Mouse (Mus musculus) intestine, embryonic 15.5 days (tissue): ENCODE results near the gene Esp1. TPM values are rescaled to one million over a fixed set of nuclear protein-coding genes. Genes with fewer than 3 reads are reported as not detected.
"Not testable (repeated sequence)": the region's sequence is repeated elsewhere in the genome, so short reads cannot be mapped to it uniquely, and the experiment has no call there.

Experiments
- ATAC-seq: fragments of 200-750 bp; cut with Nextera tagmentation; 2 replicates; pipeline ENCODE4 v1.8.0; 2017; ENCODE audit warnings: moderate TSS enrichment, moderate library complexity
- H3K27ac ChIP-seq: fragments of 300-500 bp; sonication (generic); 2 replicates; pipeline ENCODE4 v1.5.1; 2015; ENCODE audit warnings: mild to moderate bottlenecking, inconsistent platforms
- H3K27me3 ChIP-seq: fragments of 300-500 bp; sonication (generic); replicated peaks from 2 replicates; pipeline ENCODE4 v1.6.1; 2015; ENCODE audit warnings: inconsistent platforms
- H3K36me3 ChIP-seq: fragments of 300-500 bp; sonication (generic); 2 replicates; pipeline ENCODE4 v1.6.1; 2015; ENCODE audit warnings: inconsistent platforms
- H3K4me1 ChIP-seq: fragments of 300-500 bp; sonication (generic); replicated peaks from 2 replicates; pipeline ENCODE4 v1.6.1; 2015; ENCODE audit warnings: inconsistent platforms
- H3K4me2 ChIP-seq: fragments of 300-500 bp; sonication (generic); replicated peaks from 2 replicates; pipeline ENCODE4 v1.6.1; 2015; ENCODE audit warnings: mild to moderate bottlenecking, inconsistent platforms
- H3K4me3 ChIP-seq: fragments of 300-500 bp; sonication (generic); replicated peaks from 2 replicates; pipeline ENCODE4 v1.5.1; 2015; ENCODE audit warnings: inconsistent platforms
- H3K9ac ChIP-seq: fragments of 300-500 bp; sonication (generic); 2 replicates; pipeline ENCODE4 v1.6.1; 2015; ENCODE audit warnings: inconsistent platforms
- H3K9me3 ChIP-seq: fragments of 300-500 bp; sonication (generic); 2 replicates; pipeline ENCODE4 v1.6.1; 2016; ENCODE audit warnings: inconsistent platforms
- WGBS: fragments of 180-500 bp; shearing (Covaris S2); methylation state at CpG from one replicate; pipeline ENCODE4 v1.1.7; 2015; 5-methylcytosine and 5-hydroxymethylcytosine counted together
- polyA plus RNA-seq: library from polyadenylated mRNA; unstranded; fragments of >200 nt; fragmentation: Nextera tagmentation; extraction: Ambion mirVana; gene quantifications from 2 replicates; pipeline ENCODE4 v1.2.1, GENCODE M21; 2015

Esp1 gene
- polyA plus RNA-seq = not detected in 2 replicates

- no peak for ATAC-seq
- H3K36me3 ChIP-seq = no peaks in the 10 kb centered on the region
- H3K9ac ChIP-seq = no peak within 1 kb of the TSS
- no peaks in the 10 kb centered on the region for H3K9me3 ChIP-seq
- no peaks in the 10 kb centered on the region for H3K4me1 ChIP-seq
- H3K4me3 ChIP-seq = no peak within 1 kb of the TSS
- no peak within 1 kb of the TSS for H3K4me2 ChIP-seq
- WGBS = 89% methylated on average over 2 of the region's 2 CpGs
- no peak within 1 kb of the TSS for H3K27ac ChIP-seq
- H3K27me3 ChIP-seq = no peaks in the 10 kb centered on the region
These were observed at the start of gene Esp1 for GRCm38 (mm10) chr17:40726820-40727219. Esp1 (plus strand) TSS chr17:40727120.

- ATAC-seq = no peak
- Histone ChIP-seq H3K4me1 (no peaks in the 10 kb centered on the region), H3K27me3 (no peaks in the 10 kb centered on the region), H3K9ac (no peak overlapping the region), H3K27ac (no peak overlapping the region), H3K4me2 (no peak overlapping the region), H3K4me3 (no peak overlapping the region), H3K36me3 (no peaks in the 10 kb centered on the region), H3K9me3 (no peaks in the 10 kb centered on the region)
These were observed 10.6 kb upstream of the Esp1 start for GRCm38 (mm10) chr17:40716273-40716672.

- H3K27ac ChIP-seq, H3K9ac ChIP-seq, H3K4me1 ChIP-seq, H3K4me3 ChIP-seq, H3K36me3 ChIP-seq, H3K9me3 ChIP-seq, H3K27me3 ChIP-seq, ATAC-seq, H3K4me2 ChIP-seq: not testable (repeated sequence)
These were observed 9.9 kb upstream of the Esp1 start for GRCm38 (mm10) chr17:40717055-40717454.

GRCm38 (mm10) chr17:40731296-40731695 lies 4.4 kb downstream of the Esp1 start:
- Histone ChIP-seq H3K4me1 (no peaks in the 10 kb centered on the region), H3K27me3 (no peaks in the 10 kb centered on the region), H3K4me3 (no peak overlapping the region), H3K4me2 (no peak overlapping the region), H3K36me3 (no peaks in the 10 kb centered on the region), H3K9ac (no peak overlapping the region), H3K9me3 (no peaks in the 10 kb centered on the region), H3K27ac (no peak overlapping the region)
- no peak for ATAC-seq
- 70% methylated on average over 2 of the region's 2 CpGs for WGBS

- 49% methylated on average over 4 of the region's 4 CpGs for WGBS
- no peaks in the 10 kb centered on the region for H3K9me3 ChIP-seq
- H3K4me3 ChIP-seq = no peak overlapping the region
- no peak overlapping the region for H3K27ac ChIP-seq
- no peaks in the 10 kb centered on the region for H3K27me3 ChIP-seq
- H3K4me1 ChIP-seq = no peaks in the 10 kb centered on the region
- ATAC-seq = no peak
- H3K36me3 ChIP-seq = no peaks in the 10 kb centered on the region
- no peak overlapping the region for H3K9ac ChIP-seq
- no peak overlapping the region for H3K4me2 ChIP-seq
These were observed 4.8 kb downstream of the Esp1 start for GRCm38 (mm10) chr17:40731724-40732123.

GRCm38 (mm10) chr17:40763662-40764061 lies 36.7 kb downstream of the Esp1 start:
- no peak overlapping the region for H3K4me2 ChIP-seq
- no peak overlapping the region for H3K27ac ChIP-seq
- ATAC-seq = no peak
- no peaks in the 10 kb centered on the region for H3K4me1 ChIP-seq
- H3K9ac ChIP-seq = no peak overlapping the region
- 73% methylated on average over 4 of the region's 4 CpGs for WGBS
- no peaks in the 10 kb centered on the region for H3K27me3 ChIP-seq
- H3K36me3 ChIP-seq = no peaks in the 10 kb centered on the region
- no peaks in the 10 kb centered on the region for H3K9me3 ChIP-seq
- no peak overlapping the region for H3K4me3 ChIP-seq

- no peak overlapping the region for H3K27ac ChIP-seq
- no peak overlapping the region for H3K4me2 ChIP-seq
- H3K27me3 ChIP-seq = no peaks in the 10 kb centered on the region
- no peaks in the 10 kb centered on the region for H3K36me3 ChIP-seq
- no peaks in the 10 kb centered on the region for H3K9me3 ChIP-seq
- WGBS = 74% methylated on average over 1 of the region's 1 CpGs
- H3K4me3 ChIP-seq = no peak overlapping the region
- ATAC-seq = no peak
- H3K9ac ChIP-seq = no peak overlapping the region
- no peaks in the 10 kb centered on the region for H3K4me1 ChIP-seq
These were observed 40.2 kb downstream of the Esp1 start for GRCm38 (mm10) chr17:40767120-40767519.

Other genes with a start within 250 kb of the Esp1 start
- not detected in 2 replicates for gene Esp8, start 207.1 kb upstream of the Esp1 start, polyA plus RNA-seq
- gene Esp6, start 165.6 kb upstream of the Esp1 start, polyA plus RNA-seq = not detected in 2 replicates
- gene Esp4, start 128.5 kb upstream of the Esp1 start, polyA plus RNA-seq = not detected in 2 replicates
- not detected in 2 replicates for gene Esp3, start 95.0 kb upstream of the Esp1 start, polyA plus RNA-seq
- not detected in 2 replicates for gene Crisp2, start 79.9 kb downstream of the Esp1 start, polyA plus RNA-seq
- 3.3 and 3.6 TPM in 2 replicates for gene Rhag, start 84.0 kb downstream of the Esp1 start, polyA plus RNA-seq
- gene 9130008F23Rik, start 153.4 kb downstream of the Esp1 start, polyA plus RNA-seq = 4.4 and 4.8 TPM in 2 replicates
- not detected in 2 replicates for gene Glyatl3, start 187.2 kb downstream of the Esp1 start, polyA plus RNA-seq
- gene Mut, start 207.6 kb downstream of the Esp1 start, polyA plus RNA-seq = 42.9 and 44.0 TPM in 2 replicates
- gene Cenpq, start 207.9 kb downstream of the Esp1 start, polyA plus RNA-seq = 19.2 and 21.0 TPM in 2 replicates